Mouse (Mus musculus) sigmoid colon, adult 10 weeks (tissue): ENCODE data around the gene Selenow. TPM values are rescaled to one million over a fixed set of nuclear protein-coding genes. Genes with fewer than 3 reads are reported as not detected.

Source experiments
- polyA plus RNA-seq: library from polyadenylated mRNA; stranded (reverse); fragments of 350-450 nt; fragmentation: Illumina TruSeq; extraction: RNeasy Lipid Tissue Mini Kit (QIAGEN cat#74804); gene quantifications from one replicate; pipeline ENCODE4 v1.2.3, GENCODE M21; 2014; ENCODE audit warnings: low read depth, low replicate concordance

The Selenow gene
- polyA plus RNA-seq: 3.3 TPM

GRCm38 (mm10) chr7:15922220-15922773 is at the start of gene Selenow:
TSS of gene Selenow (minus strand) at chr7:15922402.

GRCm38 (mm10) chr7:15967312-15967711 is 45.1 kb upstream of the Selenow start, which contains the start of gene Ehd2:
TSS of gene Ehd2 (minus strand) at chr7:15967567.

GRCm38 (mm10) chr7:15945721-15946536 is 23.7 kb upstream of the Selenow start, which contains the start of gene Nop53:
TSS of gene Nop53 (minus strand) at chr7:15946074.

GRCm38 (mm10) chr7:15882317-15882716 is 39.9 kb downstream of the Selenow start, which contains the start of gene Crxos:
TSS of gene Crxos (plus strand) at chr7:15882617.

GRCm38 (mm10) chr7:15879756-15880155 is 42.4 kb downstream of the Selenow start, which contains the start of gene Crx:
TSS of gene Crx (minus strand) at chr7:15879968.

Other genes with a start within 250 kb of the Selenow start
- not detected for gene Obox5, start 172.3 kb downstream of the Selenow start, polyA plus RNA-seq
- not detected for gene Obox6, start 82.7 kb downstream of the Selenow start, polyA plus RNA-seq
- not detected for gene Crx, start 42.4 kb downstream of the Selenow start, polyA plus RNA-seq
- not detected for gene Crxos, start 39.8 kb downstream of the Selenow start, polyA plus RNA-seq
- 11.6 TPM for gene Nop53, start 23.7 kb upstream of the Selenow start, polyA plus RNA-seq
- gene Ehd2, start 45.2 kb upstream of the Selenow start, polyA plus RNA-seq: 14.9 TPM
- gene Bicra, start 125.5 kb upstream of the Selenow start, polyA plus RNA-seq: 0.76 TPM
- gene Zfp541, start 139.4 kb upstream of the Selenow start, polyA plus RNA-seq: not detected
- gene Napa, start 176.1 kb upstream of the Selenow start, polyA plus RNA-seq: 16.1 TPM
- gene Kptn, start 197.5 kb upstream of the Selenow start, polyA plus RNA-seq: 9.7 TPM
- 0.13 TPM for gene Slc8a2, start 207.4 kb upstream of the Selenow start, polyA plus RNA-seq